Mouse (Mus musculus): ENCODE data around the gene Bicc1. TPM values are rescaled to one million over a fixed set of nuclear protein-coding genes. Genes with fewer than 3 reads are reported as not detected.

Bicc1 gene
- polyA plus RNA-seq, 1 experiment from 2014 or later, result 24.2 TPM

- no peak overlapping the region for H3K4me3 ChIP-seq (ENCODE audit: low read depth, low read length)
- H3K4me1 ChIP-seq (replicated peaks; ENCODE audit: control insufficient read depth, insufficient read depth, low read length), result peaks cover 18% of the 10 kb centered on the region; the same call in 1 of the 2 replicates
- no peaks in the 10 kb centered on the region for H3K36me3 ChIP-seq (ENCODE audit: control insufficient read depth, insufficient read depth, low read length)
- H3K27me3 ChIP-seq (replicated peaks; ENCODE audit: control insufficient read depth, insufficient read depth, low read length), result no peaks in the 10 kb centered on the region
- no peak overlapping the region for H3K9ac ChIP-seq (ENCODE audit: low read length)
- DNase-seq (ENCODE audit: low spot score) (no peak), ATAC-seq (replicated peaks; ENCODE audit: low FRiP score, low TSS enrichment, low read depth) (no peak)
- H3K27ac ChIP-seq (ENCODE audit: low read depth), result peak overlapping the region; percentile 79
- H3K9me3 ChIP-seq (ENCODE audit: control insufficient read depth, low read length), result no peaks in the 10 kb centered on the region
- WGBS, result 33% methylated on average over 9 of the region's 9 CpGs
- H3K4me2 ChIP-seq (ENCODE audit: low read length), result peak overlapping the region; percentile 33
Measured at GRCm38 (mm10) chr10:71024681-71025080, 134.8 kb downstream of the Bicc1 start.

- Histone ChIP-seq H3K36me3 (ENCODE audit: control insufficient read depth, insufficient read depth, low read length) (no peaks in the 10 kb centered on the region), H3K4me3 (ENCODE audit: low read depth, low read length) (no peak overlapping the region), H3K4me2 (ENCODE audit: low read length) (no peak overlapping the region), H3K9me3 (ENCODE audit: control insufficient read depth, low read length) (no peaks in the 10 kb centered on the region), H3K27ac (ENCODE audit: low read depth) (peak overlapping the region; percentile 79), H3K27me3 (replicated peaks; ENCODE audit: control insufficient read depth, insufficient read depth, low read length) (no peaks in the 10 kb centered on the region), H3K4me1 (replicated peaks; ENCODE audit: control insufficient read depth, insufficient read depth, low read length) (peaks cover 18% of the 10 kb centered on the region; the same call in 1 of the 2 replicates), H3K9ac (ENCODE audit: low read length) (no peak overlapping the region)
- 61% methylated on average over 3 of the region's 3 CpGs for WGBS
- DNase-seq (ENCODE audit: low spot score) (no peak), ATAC-seq (replicated peaks; ENCODE audit: low FRiP score, low TSS enrichment, low read depth) (no peak)
Measured at GRCm38 (mm10) chr10:71023471-71023870, 136.0 kb downstream of the Bicc1 start.

- 78% methylated on average over 5 of the region's 5 CpGs for WGBS
- Histone ChIP-seq H3K9ac (ENCODE audit: low read length) (no peak overlapping the region), H3K4me3 (ENCODE audit: low read depth, low read length) (no peak overlapping the region), H3K4me1 (replicated peaks; ENCODE audit: control insufficient read depth, insufficient read depth, low read length) (peaks cover 18% of the 10 kb centered on the region; the same call in 1 of the 2 replicates), H3K27ac (ENCODE audit: low read depth) (no peak overlapping the region), H3K36me3 (ENCODE audit: control insufficient read depth, insufficient read depth, low read length) (no peaks in the 10 kb centered on the region), H3K9me3 (ENCODE audit: control insufficient read depth, low read length) (no peaks in the 10 kb centered on the region), H3K4me2 (ENCODE audit: low read length) (no peak overlapping the region), H3K27me3 (replicated peaks; ENCODE audit: control insufficient read depth, insufficient read depth, low read length) (no peaks in the 10 kb centered on the region)
- ATAC-seq (replicated peaks; ENCODE audit: low FRiP score, low TSS enrichment, low read depth), result no peak
- no peak for DNase-seq (ENCODE audit: low spot score)
Measured at GRCm38 (mm10) chr10:71020459-71020858, 139.0 kb downstream of the Bicc1 start.

- Histone ChIP-seq H3K4me1 (replicated peaks; ENCODE audit: control insufficient read depth, insufficient read depth, low read length) (peaks cover 13% of the 10 kb centered on the region; the same call in 1 of the 2 replicates), H3K9me3 (ENCODE audit: control insufficient read depth, low read length) (no peaks in the 10 kb centered on the region), H3K27me3 (replicated peaks; ENCODE audit: control insufficient read depth, insufficient read depth, low read length) (no peaks in the 10 kb centered on the region), H3K36me3 (ENCODE audit: control insufficient read depth, insufficient read depth, low read length) (no peaks in the 10 kb centered on the region), H3K4me3 (ENCODE audit: low read depth, low read length) (no peak overlapping the region), H3K27ac (ENCODE audit: low read depth) (no peak overlapping the region), H3K9ac (ENCODE audit: low read length) (no peak overlapping the region), H3K4me2 (ENCODE audit: low read length) (no peak overlapping the region)
- 97% methylated on average over 6 of the region's 6 CpGs for WGBS
- DNase-seq (ENCODE audit: low spot score), result no peak
- ATAC-seq (replicated peaks; ENCODE audit: low FRiP score, low TSS enrichment, low read depth), result no peak
Measured at GRCm38 (mm10) chr10:71019836-71020235, 139.7 kb downstream of the Bicc1 start.

- Histone ChIP-seq H3K36me3 (ENCODE audit: control insufficient read depth, insufficient read depth, low read length) (no peaks in the 10 kb centered on the region), H3K4me3 (ENCODE audit: low read depth, low read length) (no peak overlapping the region), H3K27me3 (replicated peaks; ENCODE audit: control insufficient read depth, insufficient read depth, low read length) (no peaks in the 10 kb centered on the region), H3K4me2 (ENCODE audit: low read length) (no peak overlapping the region), H3K9me3 (ENCODE audit: control insufficient read depth, low read length) (no peaks in the 10 kb centered on the region), H3K27ac (ENCODE audit: low read depth) (no peak overlapping the region), H3K9ac (ENCODE audit: low read length) (no peak overlapping the region), H3K4me1 (replicated peaks; ENCODE audit: control insufficient read depth, insufficient read depth, low read length) (no peaks in the 10 kb centered on the region)
- ATAC-seq (replicated peaks; ENCODE audit: low FRiP score, low TSS enrichment, low read depth) (no peak), DNase-seq (ENCODE audit: low spot score) (no peak)
- WGBS, result 89% methylated on average over 19 of the region's 19 CpGs
Measured at GRCm38 (mm10) chr10:71009771-71010496, 149.6 kb downstream of the Bicc1 start.

GRCm38 (mm10) chr10:71008721-71009120 is 150.8 kb downstream of the Bicc1 start:
- 87% methylated on average over 11 of the region's 11 CpGs for WGBS
- Histone ChIP-seq H3K4me2 (ENCODE audit: low read length) (no peak overlapping the region), H3K27me3 (replicated peaks; ENCODE audit: control insufficient read depth, insufficient read depth, low read length) (no peaks in the 10 kb centered on the region), H3K36me3 (ENCODE audit: control insufficient read depth, insufficient read depth, low read length) (no peaks in the 10 kb centered on the region), H3K9ac (ENCODE audit: low read length) (no peak overlapping the region), H3K9me3 (ENCODE audit: control insufficient read depth, low read length) (no peaks in the 10 kb centered on the region), H3K4me1 (replicated peaks; ENCODE audit: control insufficient read depth, insufficient read depth, low read length) (no peaks in the 10 kb centered on the region), H3K27ac (ENCODE audit: low read depth) (no peak overlapping the region), H3K4me3 (ENCODE audit: low read depth, low read length) (no peak overlapping the region)
- ATAC-seq (replicated peaks; ENCODE audit: low FRiP score, low TSS enrichment, low read depth), result no peak
- no peak for DNase-seq (ENCODE audit: low spot score)

GRCm38 (mm10) chr10:71007956-71008355 is 151.5 kb downstream of the Bicc1 start:
- Histone ChIP-seq H3K9ac (ENCODE audit: low read length) (no peak overlapping the region), H3K36me3 (ENCODE audit: control insufficient read depth, insufficient read depth, low read length) (no peaks in the 10 kb centered on the region), H3K4me3 (ENCODE audit: low read depth, low read length) (no peak overlapping the region), H3K4me1 (replicated peaks; ENCODE audit: control insufficient read depth, insufficient read depth, low read length) (no peaks in the 10 kb centered on the region), H3K9me3 (ENCODE audit: control insufficient read depth, low read length) (no peaks in the 10 kb centered on the region), H3K27ac (ENCODE audit: low read depth) (no peak overlapping the region), H3K27me3 (replicated peaks; ENCODE audit: control insufficient read depth, insufficient read depth, low read length) (no peaks in the 10 kb centered on the region), H3K4me2 (ENCODE audit: low read length) (no peak overlapping the region)
- no peak for ATAC-seq (replicated peaks; ENCODE audit: low FRiP score, low TSS enrichment, low read depth)
- WGBS, result 61% methylated on average over 9 of the region's 9 CpGs
- DNase-seq (ENCODE audit: low spot score), result no peak

- H3K4me2 ChIP-seq (ENCODE audit: low read length), result no peak overlapping the region
- no peaks in the 10 kb centered on the region for H3K9me3 ChIP-seq (ENCODE audit: control insufficient read depth, low read length)
- no peak overlapping the region for H3K27ac ChIP-seq (ENCODE audit: low read depth)
- WGBS, result 91% methylated on average over 5 of the region's 5 CpGs
- no peaks in the 10 kb centered on the region for H3K36me3 ChIP-seq (ENCODE audit: control insufficient read depth, insufficient read depth, low read length)
- ATAC-seq (replicated peaks; ENCODE audit: low FRiP score, low TSS enrichment, low read depth) (no peak), DNase-seq (ENCODE audit: low spot score) (no peak)
- no peak overlapping the region for H3K9ac ChIP-seq (ENCODE audit: low read length)
- no peaks in the 10 kb centered on the region for H3K27me3 ChIP-seq (replicated peaks; ENCODE audit: control insufficient read depth, insufficient read depth, low read length)
- no peaks in the 10 kb centered on the region for H3K4me1 ChIP-seq (replicated peaks; ENCODE audit: control insufficient read depth, insufficient read depth, low read length)
- no peak overlapping the region for H3K4me3 ChIP-seq (ENCODE audit: low read depth, low read length)
Measured at GRCm38 (mm10) chr10:71007516-71007915, 152.0 kb downstream of the Bicc1 start.

GRCm38 (mm10) chr10:71007001-71007400 is 152.5 kb downstream of the Bicc1 start:
- no peaks in the 10 kb centered on the region for H3K27me3 ChIP-seq (replicated peaks; ENCODE audit: control insufficient read depth, insufficient read depth, low read length)
- no peak overlapping the region for H3K4me3 ChIP-seq (ENCODE audit: low read depth, low read length)
- DNase-seq (ENCODE audit: low spot score), result no peak
- H3K4me2 ChIP-seq (ENCODE audit: low read length), result no peak overlapping the region
- H3K36me3 ChIP-seq (ENCODE audit: control insufficient read depth, insufficient read depth, low read length), result no peaks in the 10 kb centered on the region
- H3K4me1 ChIP-seq (replicated peaks; ENCODE audit: control insufficient read depth, insufficient read depth, low read length), result no peaks in the 10 kb centered on the region
- H3K9ac ChIP-seq (ENCODE audit: low read length), result no peak overlapping the region
- no peak overlapping the region for H3K27ac ChIP-seq (ENCODE audit: low read depth)
- 87% methylated on average over 3 of the region's 3 CpGs for WGBS
- ATAC-seq (replicated peaks; ENCODE audit: low FRiP score, low TSS enrichment, low read depth), result no peak
- no peaks in the 10 kb centered on the region for H3K9me3 ChIP-seq (ENCODE audit: control insufficient read depth, low read length)
